Mouse (Mus musculus): ENCODE measurements around the gene Ssbp2. TPM values are rescaled to one million over a fixed set of nuclear protein-coding genes. Genes with fewer than 3 reads are reported as not detected.

Ssbp2 gene
- polyA plus RNA-seq (2014; fragmentation: Nextera tagmentation; extraction: Ambion mirVana): 193 and 198 TPM in 2 replicates

GRCm38 (mm10) chr13:91459896-91460620, at the start of gene Ssbp2:
TSS of gene Ssbp2 (plus strand) at chr13:91460283.
- DNase-seq (ENCODE audit: low spot score) (no peak), ATAC-seq (replicated peaks; ENCODE audit: insufficient number of reproducible peaks, low FRiP score, low TSS enrichment, low read depth) (peak; percentile 36)
- peak within 1 kb of the TSS; percentile 94 for H3K27ac ChIP-seq (replicated peaks; ENCODE audit: low read depth, low read length)
- H3K4me3 ChIP-seq (ENCODE audit: low read depth, low read length): peak within 1 kb of the TSS; percentile 95
- peak within 1 kb of the TSS; percentile 71 for H3K4me2 ChIP-seq (ENCODE audit: low read depth, low read length)
- WGBS: 8% methylated on average over 29 of the region's 29 CpGs
- H3K9ac ChIP-seq (replicated peaks; ENCODE audit: low read length): peak within 1 kb of the TSS; percentile 96
- no peaks in the 10 kb centered on the region; the same call in 1 of the 2 replicates for H3K4me1 ChIP-seq (ENCODE audit: control insufficient read depth, insufficient read depth, low read length)
- no peaks in the 10 kb centered on the region for H3K9me3 ChIP-seq (replicated peaks; ENCODE audit: control insufficient read depth, low read length)
- no peaks in the 10 kb centered on the region for H3K27me3 ChIP-seq (ENCODE audit: control insufficient read depth, insufficient read depth, low read length)
- no peaks in the 10 kb centered on the region for H3K36me3 ChIP-seq (replicated peaks; ENCODE audit: control insufficient read depth, insufficient read depth, low read depth, low read length)

- DNase-seq (ENCODE audit: low spot score) (no peak), ATAC-seq (replicated peaks; ENCODE audit: insufficient number of reproducible peaks, low FRiP score, low TSS enrichment, low read depth) (no peak)
- Histone ChIP-seq H3K4me3 (ENCODE audit: low read depth, low read length) (no peak overlapping the region), H3K27me3 (ENCODE audit: control insufficient read depth, insufficient read depth, low read length) (no peaks in the 10 kb centered on the region), H3K9me3 (replicated peaks; ENCODE audit: control insufficient read depth, low read length) (no peaks in the 10 kb centered on the region), H3K27ac (replicated peaks; ENCODE audit: low read depth, low read length) (no peak overlapping the region), H3K36me3 (replicated peaks; ENCODE audit: control insufficient read depth, insufficient read depth, low read depth, low read length) (no peaks in the 10 kb centered on the region), H3K4me1 (ENCODE audit: control insufficient read depth, insufficient read depth, low read length) (no peaks in the 10 kb centered on the region), H3K9ac (replicated peaks; ENCODE audit: low read length) (no peak overlapping the region), H3K4me2 (ENCODE audit: low read depth, low read length) (no peak overlapping the region)
- 85% methylated on average over 5 of the region's 5 CpGs for WGBS
Observed at GRCm38 (mm10) chr13:91413752-91414503, 46.2 kb upstream of the Ssbp2 start.

DNA sequence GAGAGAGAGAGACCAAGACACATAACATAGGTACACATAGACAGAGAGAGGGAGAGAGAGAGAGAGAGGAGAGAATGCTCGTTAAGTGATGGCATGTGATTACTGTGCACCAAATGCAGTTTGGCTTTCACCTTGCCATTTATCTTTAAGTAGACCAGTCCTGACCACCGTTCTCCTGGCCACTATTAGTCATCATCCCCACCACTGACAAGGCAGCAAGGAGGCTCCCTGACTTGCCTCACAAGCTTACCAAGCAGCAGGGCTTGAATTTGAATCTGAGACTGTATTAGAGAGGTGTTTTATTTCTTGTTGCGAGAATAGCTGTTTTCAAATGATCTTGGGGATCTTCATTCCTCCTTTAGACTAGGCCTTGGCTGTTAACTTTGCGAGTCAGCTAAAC, 44.2 kb upstream of the Ssbp2 start:
- Histone ChIP-seq H3K27me3 (ENCODE audit: control insufficient read depth, insufficient read depth, low read length) (no peaks in the 10 kb centered on the region), H3K9ac (replicated peaks; ENCODE audit: low read length) (no peak overlapping the region), H3K4me3 (ENCODE audit: low read depth, low read length) (no peak overlapping the region), H3K36me3 (replicated peaks; ENCODE audit: control insufficient read depth, insufficient read depth, low read depth, low read length) (no peaks in the 10 kb centered on the region), H3K4me2 (ENCODE audit: low read depth, low read length) (no peak overlapping the region), H3K27ac (replicated peaks; ENCODE audit: low read depth, low read length) (no peak overlapping the region), H3K4me1 (ENCODE audit: control insufficient read depth, insufficient read depth, low read length) (no peaks in the 10 kb centered on the region), H3K9me3 (replicated peaks; ENCODE audit: control insufficient read depth, low read length) (no peaks in the 10 kb centered on the region)
- no peak for ATAC-seq (replicated peaks; ENCODE audit: insufficient number of reproducible peaks, low FRiP score, low TSS enrichment, low read depth)
- no peak for DNase-seq (ENCODE audit: low spot score)
- WGBS: 83% methylated on average over 4 of the region's 4 CpGs

DNA sequence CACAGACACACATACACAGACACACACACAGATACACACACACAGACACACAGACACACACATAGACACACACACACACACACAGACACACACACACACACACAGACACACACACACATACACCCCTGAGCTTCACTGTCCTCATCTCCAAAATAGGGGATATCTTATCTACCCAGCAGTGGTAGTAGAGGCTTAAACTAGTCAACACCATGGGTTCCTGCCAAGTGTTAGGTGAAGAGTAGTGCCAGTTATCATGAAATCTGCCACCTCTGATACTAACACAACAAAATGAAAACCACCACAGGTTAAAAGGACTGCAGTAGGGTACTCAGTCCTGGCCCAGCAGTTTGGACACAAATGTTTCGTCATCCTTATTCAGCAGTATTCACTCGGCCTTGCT, 43.4 kb upstream of the Ssbp2 start:
- 82% methylated on average over 2 of the region's 2 CpGs for WGBS
- H3K27ac ChIP-seq (replicated peaks; ENCODE audit: low read depth, low read length): no peak overlapping the region
- DNase-seq (ENCODE audit: low spot score) (no peak), ATAC-seq (replicated peaks; ENCODE audit: insufficient number of reproducible peaks, low FRiP score, low TSS enrichment, low read depth) (no peak)
- no peaks in the 10 kb centered on the region for H3K27me3 ChIP-seq (ENCODE audit: control insufficient read depth, insufficient read depth, low read length)
- H3K4me3 ChIP-seq (ENCODE audit: low read depth, low read length): no peak overlapping the region
- no peaks in the 10 kb centered on the region for H3K4me1 ChIP-seq (ENCODE audit: control insufficient read depth, insufficient read depth, low read length)
- no peaks in the 10 kb centered on the region for H3K36me3 ChIP-seq (replicated peaks; ENCODE audit: control insufficient read depth, insufficient read depth, low read depth, low read length)
- no peak overlapping the region for H3K4me2 ChIP-seq (ENCODE audit: low read depth, low read length)
- no peak overlapping the region for H3K9ac ChIP-seq (replicated peaks; ENCODE audit: low read length)
- no peaks in the 10 kb centered on the region for H3K9me3 ChIP-seq (replicated peaks; ENCODE audit: control insufficient read depth, low read length)

GRCm38 (mm10) chr13:91421387-91421949, 38.6 kb upstream of the Ssbp2 start:
- Histone ChIP-seq H3K27me3 (ENCODE audit: control insufficient read depth, insufficient read depth, low read length) (no peaks in the 10 kb centered on the region), H3K9me3 (replicated peaks; ENCODE audit: control insufficient read depth, low read length) (no peaks in the 10 kb centered on the region), H3K4me1 (ENCODE audit: control insufficient read depth, insufficient read depth, low read length) (no peaks in the 10 kb centered on the region), H3K36me3 (replicated peaks; ENCODE audit: control insufficient read depth, insufficient read depth, low read depth, low read length) (no peaks in the 10 kb centered on the region), H3K4me3 (ENCODE audit: low read depth, low read length) (no peak overlapping the region), H3K4me2 (ENCODE audit: low read depth, low read length) (no peak overlapping the region), H3K27ac (replicated peaks; ENCODE audit: low read depth, low read length) (no peak overlapping the region), H3K9ac (replicated peaks; ENCODE audit: low read length) (no peak overlapping the region)
- 25% methylated on average over 9 of the region's 9 CpGs for WGBS
- DNase-seq (ENCODE audit: low spot score): peak; percentile 84
- ATAC-seq (replicated peaks; ENCODE audit: insufficient number of reproducible peaks, low FRiP score, low TSS enrichment, low read depth): no peak

GRCm38 (mm10) chr13:91430867-91431266, 29.2 kb upstream of the Ssbp2 start:
- H3K27ac ChIP-seq (replicated peaks; ENCODE audit: low read depth, low read length): no peak overlapping the region
- no peak for DNase-seq (ENCODE audit: low spot score)

DNA sequence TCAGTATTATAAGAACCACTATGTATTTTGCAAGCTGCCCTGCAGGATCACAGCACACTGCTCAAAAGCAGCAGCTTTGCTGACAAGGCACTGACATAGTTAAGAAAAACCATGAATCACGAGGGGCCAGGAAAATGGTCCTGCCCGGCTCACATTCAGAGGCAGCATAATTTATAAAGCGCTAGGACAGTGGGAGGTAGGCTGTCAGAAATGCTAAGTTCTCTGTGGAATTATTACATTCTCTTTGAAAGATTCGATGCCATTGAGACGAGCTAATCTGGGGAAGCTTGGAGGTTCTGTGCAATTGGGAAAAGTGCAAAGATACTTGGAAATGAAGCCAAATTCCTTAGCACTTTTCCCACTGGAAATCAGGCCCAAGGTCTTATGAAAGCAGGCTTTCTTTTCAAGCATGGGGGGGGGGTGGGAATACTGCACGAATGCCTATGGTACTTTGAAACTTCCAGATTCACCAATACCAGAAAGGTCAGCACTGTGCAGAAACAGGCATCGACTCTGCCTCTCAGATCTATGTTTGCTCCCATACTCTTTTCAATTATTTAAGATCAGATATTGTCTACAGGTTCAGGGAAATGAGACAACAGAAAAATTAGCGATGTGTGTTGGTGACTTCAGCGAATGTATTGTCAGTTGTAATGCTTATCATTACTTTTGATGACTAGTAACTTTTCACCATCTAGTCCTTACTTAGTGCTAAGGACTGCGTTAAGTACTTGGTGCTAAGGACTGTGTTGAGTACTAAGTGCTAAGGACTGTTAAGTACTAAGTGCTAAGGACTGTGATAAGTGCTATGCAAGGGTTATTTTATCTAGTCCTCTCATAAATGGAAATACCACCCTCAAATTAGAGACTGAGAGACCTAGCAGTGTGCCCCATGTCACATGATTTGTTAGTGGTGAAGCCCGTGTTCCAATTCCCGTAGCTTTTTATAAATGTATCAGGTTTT, 28.4 kb upstream of the Ssbp2 start:
- Histone ChIP-seq H3K9me3 (replicated peaks; ENCODE audit: control insufficient read depth, low read length) (no peaks in the 10 kb centered on the region), H3K4me1 (ENCODE audit: control insufficient read depth, insufficient read depth, low read length) (no peaks in the 10 kb centered on the region), H3K9ac (replicated peaks; ENCODE audit: low read length) (no peak overlapping the region), H3K36me3 (replicated peaks; ENCODE audit: control insufficient read depth, insufficient read depth, low read depth, low read length) (no peaks in the 10 kb centered on the region), H3K27ac (replicated peaks; ENCODE audit: low read depth, low read length) (no peak overlapping the region), H3K4me3 (ENCODE audit: low read depth, low read length) (no peak overlapping the region), H3K4me2 (ENCODE audit: low read depth, low read length) (no peak overlapping the region), H3K27me3 (ENCODE audit: control insufficient read depth, insufficient read depth, low read length) (no peaks in the 10 kb centered on the region)
- ATAC-seq (replicated peaks; ENCODE audit: insufficient number of reproducible peaks, low FRiP score, low TSS enrichment, low read depth): no peak; the same call in 1 of the 2 replicates
- 56% methylated on average over 12 of the region's 12 CpGs for WGBS
- DNase-seq (ENCODE audit: low spot score): peak; percentile 30

More at GRCm38 (mm10) chr13:91430867-91431266, 29.2 kb upstream of the Ssbp2 start:
- no peaks in the 10 kb centered on the region for H3K9me3 ChIP-seq (replicated peaks; ENCODE audit: control insufficient read depth, low read length)
- H3K4me1 ChIP-seq (ENCODE audit: control insufficient read depth, insufficient read depth, low read length): no peaks in the 10 kb centered on the region
- H3K9ac ChIP-seq (replicated peaks; ENCODE audit: low read length): no peak overlapping the region
- ATAC-seq (replicated peaks; ENCODE audit: insufficient number of reproducible peaks, low FRiP score, low TSS enrichment, low read depth): no peak
- H3K27me3 ChIP-seq (ENCODE audit: control insufficient read depth, insufficient read depth, low read length): no peaks in the 10 kb centered on the region
- 66% methylated on average over 5 of the region's 5 CpGs for WGBS
- no peak overlapping the region for H3K4me2 ChIP-seq (ENCODE audit: low read depth, low read length)
- no peak overlapping the region for H3K4me3 ChIP-seq (ENCODE audit: low read depth, low read length)
- no peaks in the 10 kb centered on the region for H3K36me3 ChIP-seq (replicated peaks; ENCODE audit: control insufficient read depth, insufficient read depth, low read depth, low read length)
